Mouse (Mus musculus) embryonic facial prominence, embryonic 12.5 days (tissue): ENCODE results near the gene Gm10340. TPM values are rescaled to one million over a fixed set of nuclear protein-coding genes. Genes with fewer than 3 reads are reported as not detected.
"Not testable (repeated sequence)": the region's sequence is repeated elsewhere in the genome, so short reads cannot be mapped to it uniquely, and the experiment has no call there.

ENCODE experiments used
- ATAC-seq: fragments of 200-750 bp; cut with Nextera tagmentation; 2 replicates; pipeline ENCODE4 v1.8.0; 2017; ENCODE audit not compliant: insufficient number of reproducible peaks, insufficient read depth, low FRiP score, low TSS enrichment
- H3K27ac ChIP-seq: fragments of 300-500 bp; sonication (generic); 2 replicates; pipeline ENCODE4 v1.5.1; 2016; ENCODE audit warnings: mild to moderate bottlenecking
- H3K27me3 ChIP-seq: fragments of 300-500 bp; sonication (generic); 2 replicates; pipeline ENCODE4 v1.6.1; 2016; ENCODE audit warnings: mild to moderate bottlenecking, moderate library complexity
- H3K36me3 ChIP-seq: fragments of 300-500 bp; sonication (generic); 2 replicates; pipeline ENCODE4 v1.6.1; 2016; ENCODE audit warnings: mild to moderate bottlenecking
- H3K4me1 ChIP-seq: fragments of 300-500 bp; sonication (generic); 2 replicates; pipeline ENCODE4 v1.6.1; 2016
- H3K4me2 ChIP-seq: fragments of 300-500 bp; sonication (generic); replicated peaks from 2 replicates; pipeline ENCODE4 v1.6.1; 2016; ENCODE audit warnings: mild to moderate bottlenecking, moderate library complexity
- H3K4me3 ChIP-seq: fragments of 300-500 bp; sonication (generic); 2 replicates; pipeline ENCODE4 v1.5.1; 2016; ENCODE audit warnings: mild to moderate bottlenecking
- H3K9ac ChIP-seq: fragments of 300-500 bp; sonication (generic); 2 replicates; pipeline ENCODE4 v1.6.1; 2016; ENCODE audit warnings: mild to moderate bottlenecking, moderate library complexity
- H3K9me3 ChIP-seq: fragments of 300-500 bp; sonication (generic); 2 replicates; pipeline ENCODE4 v1.6.1; 2016; ENCODE audit warnings: mild to moderate bottlenecking, moderate library complexity
- WGBS: fragments of 180-500 bp; shearing (Covaris S2); methylation state at CpG from one replicate; pipeline ENCODE4 v1.1.7; 2016; 5-methylcytosine and 5-hydroxymethylcytosine counted together
- polyA plus RNA-seq: library from polyadenylated mRNA; unstranded; fragments of >200 nt; fragmentation: Nextera tagmentation; extraction: Ambion mirVana; gene quantifications from 2 replicates; pipeline ENCODE4 v1.2.1, GENCODE M21; 2016

Gene Gm10340
- polyA plus RNA-seq: not detected in 2 replicates

DNA sequence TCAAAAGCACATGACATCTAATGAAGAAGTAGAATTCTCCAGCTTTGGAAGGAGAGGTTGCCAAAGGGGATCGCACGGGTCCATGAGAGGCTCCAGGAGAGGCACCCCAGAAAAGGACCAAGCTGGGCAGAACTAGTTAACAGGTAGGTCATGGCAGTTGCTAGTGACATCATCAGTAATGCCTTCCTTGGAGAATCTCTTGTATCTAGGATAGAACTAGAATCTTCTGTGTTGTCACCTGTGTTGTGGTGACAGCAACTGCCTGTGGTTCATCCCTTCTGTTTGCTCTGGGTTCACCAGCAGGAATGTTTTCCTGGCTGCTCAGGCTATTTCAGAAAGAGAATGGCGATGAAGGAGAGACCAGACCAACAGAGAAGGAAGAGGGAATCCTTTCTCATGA is at the start of gene Gm10340:
Gene Gm10340, plus strand, starts transcription at position 301 of the 400 bp plus-strand sequence.
- H3K27me3 ChIP-seq, H3K4me1 ChIP-seq: not testable (repeated sequence)

DNA sequence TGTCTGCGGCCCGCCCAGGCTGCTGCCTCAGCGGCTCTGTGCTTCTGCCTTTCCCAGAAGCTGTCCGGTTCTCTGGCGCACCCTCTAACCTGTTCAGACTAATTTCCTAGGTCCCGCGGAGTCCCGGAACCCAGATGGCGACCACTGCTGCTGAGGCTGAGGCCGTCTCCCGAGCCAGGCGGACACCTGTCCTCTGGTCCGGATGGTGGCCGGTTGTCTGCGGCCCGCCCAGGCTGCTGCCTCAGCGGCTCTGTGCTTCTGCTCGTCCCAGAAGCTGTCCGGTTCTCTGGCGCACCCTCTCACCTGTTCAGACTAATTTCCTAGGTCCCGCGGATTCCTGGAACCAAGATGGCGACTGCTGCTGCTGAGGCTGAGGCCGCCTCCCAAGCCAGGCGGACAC is 17.7 kb upstream of the Gm10340 start:
- H3K9me3 ChIP-seq, H3K4me2 ChIP-seq, H3K4me1 ChIP-seq, H3K9ac ChIP-seq, H3K4me3 ChIP-seq, ATAC-seq, H3K36me3 ChIP-seq, H3K27me3 ChIP-seq, H3K27ac ChIP-seq: not testable (repeated sequence)
- 93% methylated on average over 25 of the region's 25 CpGs for WGBS

More for the DNA sequence above, at the start of gene Gm10340:
- not testable (repeated sequence) for H3K27ac ChIP-seq, H3K36me3 ChIP-seq, H3K4me3 ChIP-seq, H3K9ac ChIP-seq, ATAC-seq, H3K4me2 ChIP-seq, H3K9me3 ChIP-seq
- 94% methylated on average over 2 of the region's 3 CpGs for WGBS

DNA sequence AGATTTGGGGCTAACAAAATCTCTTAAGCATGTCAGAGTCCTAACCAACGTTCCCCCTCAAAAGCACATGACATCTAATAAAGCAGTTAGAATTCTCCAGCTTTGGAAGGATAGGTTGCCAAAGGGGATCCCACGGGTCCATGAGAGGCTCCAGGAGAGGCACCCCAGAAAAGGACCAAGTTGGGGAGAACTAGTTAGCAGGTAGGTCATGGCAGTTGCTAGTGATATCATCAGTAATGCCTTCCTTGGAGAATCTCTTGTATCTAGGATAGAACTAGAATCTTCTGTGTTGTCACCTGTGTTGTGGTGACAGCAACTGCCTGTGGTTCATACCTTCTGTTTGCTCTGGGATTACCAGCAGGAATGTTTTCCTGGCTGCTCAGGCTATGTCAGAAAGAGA is 54.2 kb downstream of the Gm10340 start, which contains the start of gene Gm5795:
Gene Gm5795, plus strand, starts transcription at position 301 of the 400 bp plus-strand sequence.
- not testable (repeated sequence) for H3K4me1 ChIP-seq, H3K36me3 ChIP-seq, H3K27me3 ChIP-seq, H3K9me3 ChIP-seq, ATAC-seq, H3K4me3 ChIP-seq, H3K9ac ChIP-seq, H3K4me2 ChIP-seq, H3K27ac ChIP-seq
- no CpG with 5 or more reads among the region's 2 CpGs for WGBS

Other genes with a start within 250 kb of the Gm10340 start
- not detected in 2 replicates for gene Gm2888, start 104.0 kb upstream of the Gm10340 start, polyA plus RNA-seq
- gene Gm2897, start 84.7 kb upstream of the Gm10340 start, polyA plus RNA-seq: 3.6 TPM in 2 replicates
- not detected in 2 replicates for gene Gm5795, start 54.3 kb downstream of the Gm10340 start, polyA plus RNA-seq
- gene D830030K20Rik, start 74.5 kb downstream of the Gm10340 start, polyA plus RNA-seq: 8.3 and 9.7 TPM in 2 replicates
- not detected in 2 replicates for gene Gm2956, start 198.6 kb downstream of the Gm10340 start, polyA plus RNA-seq